Mouse (Mus musculus) kidney, embryonic 14.5 days (tissue): Measurements from ENCODE around the gene Asic1. TPM values are rescaled to one million over a fixed set of nuclear protein-coding genes. Genes with fewer than 3 reads are reported as not detected.

Source experiments
- ATAC-seq: fragments of 200-750 bp; cut with Nextera tagmentation; 2 replicates; pipeline ENCODE4 v1.8.0; 2017; ENCODE audit warnings: moderate number of reproducible peaks, mild to moderate bottlenecking, moderate TSS enrichment, moderate library complexity; ENCODE audit not compliant: low FRiP score, low TSS enrichment
- H3K27ac ChIP-seq: fragments of 300-500 bp; sonication (generic); 2 replicates; pipeline ENCODE4 v1.5.1; 2014; ENCODE audit warnings: low read depth, mild to moderate bottlenecking, low read length, moderate library complexity, mixed read lengths
- H3K27me3 ChIP-seq: fragments of 300-500 bp; sonication (generic); 2 replicates; pipeline ENCODE4 v1.6.1; 2014; ENCODE audit warnings: mild to moderate bottlenecking, low read length; ENCODE audit not compliant: control insufficient read depth, insufficient read depth
- H3K36me3 ChIP-seq: fragments of 300-500 bp; sonication (generic); 2 replicates; pipeline ENCODE4 v1.6.1; 2014; ENCODE audit warnings: low read length, mixed read lengths; ENCODE audit not compliant: control insufficient read depth, insufficient read depth
- H3K4me1 ChIP-seq: fragments of 300-500 bp; sonication (generic); 2 replicates; pipeline ENCODE4 v1.6.1; 2014; ENCODE audit warnings: low read length, mixed read lengths; ENCODE audit not compliant: control insufficient read depth, insufficient read depth
- H3K4me2 ChIP-seq: fragments of 300-500 bp; sonication (generic); replicated peaks from 2 replicates; pipeline ENCODE4 v1.6.1; 2014; ENCODE audit warnings: low read depth, mild to moderate bottlenecking, low read length
- H3K4me3 ChIP-seq: fragments of 300-500 bp; sonication (generic); 2 replicates; pipeline ENCODE4 v1.5.1; 2014; ENCODE audit warnings: mild to moderate bottlenecking, low read length
- H3K9ac ChIP-seq: fragments of 300-500 bp; sonication (generic); 2 replicates; pipeline ENCODE4 v1.6.1; 2014; ENCODE audit warnings: low read depth, mild to moderate bottlenecking, low read length, moderate library complexity
- H3K9me3 ChIP-seq: fragments of 300-500 bp; sonication (generic); 2 replicates; pipeline ENCODE4 v1.6.1; 2016; ENCODE audit warnings: low read length; ENCODE audit not compliant: control insufficient read depth
- WGBS: fragments of 180-500 bp; shearing (Covaris S2); extraction: QIAGEN DNeasy Blood & Tissue Kit; methylation state at CpG from one replicate; pipeline ENCODE4 v1.1.7; 2014; 5-methylcytosine and 5-hydroxymethylcytosine counted together
- polyA plus RNA-seq: library from polyadenylated mRNA; unstranded; fragments of >200 nt; fragmentation: Nextera tagmentation; extraction: Ambion mirVana; gene quantifications from 2 replicates; pipeline ENCODE4 v1.2.1, GENCODE M21; 2014

The Asic1 gene
- polyA plus RNA-seq, 1 experiment from 2014 or later = 0.88 TPM

- 22% methylated on average over 4 of the region's 4 CpGs for WGBS
- no peak overlapping the region for H3K4me2 ChIP-seq
- no peak overlapping the region for H3K9ac ChIP-seq
- no peak overlapping the region for H3K4me3 ChIP-seq
- no peaks in the 10 kb centered on the region for H3K36me3 ChIP-seq
- H3K27ac ChIP-seq = no peak overlapping the region
- no peaks in the 10 kb centered on the region for H3K9me3 ChIP-seq
- H3K27me3 ChIP-seq = no peaks in the 10 kb centered on the region
- H3K4me1 ChIP-seq = peaks cover 30% of the 10 kb centered on the region
- ATAC-seq = no peak
Observed at GRCm38 (mm10) chr15:99648326-99648725, 21.8 kb upstream of the Asic1 start.

- Histone ChIP-seq H3K4me1 (peaks cover 30% of the 10 kb centered on the region), H3K4me3 (no peak overlapping the region; the same call in 1 of the 2 replicates), H3K9me3 (no peaks in the 10 kb centered on the region), H3K27me3 (peaks cover 7% of the 10 kb centered on the region), H3K36me3 (no peaks in the 10 kb centered on the region), H3K4me2 (peak overlapping the region; percentile 58), H3K9ac (0 out of 2 replicates have a peak overlapping the region, but pooled peaks have one; percentile 0), H3K27ac (no peak overlapping the region)
- ATAC-seq = no peak
- 50% methylated on average over 6 of the region's 6 CpGs for WGBS
Observed at GRCm38 (mm10) chr15:99649067-99649761, 21.0 kb upstream of the Asic1 start.

- peak overlapping the region; percentile 58 for H3K4me2 ChIP-seq
- H3K9me3 ChIP-seq = no peaks in the 10 kb centered on the region
- H3K27ac ChIP-seq = no peak overlapping the region
- WGBS = 42% methylated on average over 2 of the region's 2 CpGs
- peaks cover 26% of the 10 kb centered on the region for H3K4me1 ChIP-seq
- H3K9ac ChIP-seq = peak overlapping the region; percentile 76; the same call in 1 of the 2 replicates
- H3K4me3 ChIP-seq = peak overlapping the region; percentile 75
- ATAC-seq = no peak
- no peaks in the 10 kb centered on the region for H3K36me3 ChIP-seq
- H3K27me3 ChIP-seq = peaks cover 18% of the 10 kb centered on the region
Observed at GRCm38 (mm10) chr15:99650304-99650703, 19.9 kb upstream of the Asic1 start.

- under 1% methylated on average over 65 of the region's 68 CpGs for WGBS
- Histone ChIP-seq H3K4me2 (peak within 1 kb of the TSS; percentile 58), H3K27ac (no peak within 1 kb of the TSS), H3K4me3 (peak within 1 kb of the TSS; percentile 75), H3K9me3 (no peaks in the 10 kb centered on the region), H3K4me1 (peaks cover 26% of the 10 kb centered on the region), H3K9ac (peak within 1 kb of the TSS; percentile 76), H3K36me3 (no peaks in the 10 kb centered on the region), H3K27me3 (peaks cover 24% of the 10 kb centered on the region)
- peak; percentile 95 for ATAC-seq
Observed at GRCm38 (mm10) chr15:99651163-99651872, 18.9 kb upstream of the Asic1 start, which contains the start of gene Racgap1. TSS of gene Racgap1 (minus strand) at chr15:99651656.

GRCm38 (mm10) chr15:99651984-99652872 is 17.9 kb upstream of the Asic1 start:
- Histone ChIP-seq H3K27ac (no peak overlapping the region), H3K4me1 (peaks cover 26% of the 10 kb centered on the region), H3K4me2 (peak overlapping the region; percentile 56), H3K9me3 (no peaks in the 10 kb centered on the region), H3K36me3 (no peaks in the 10 kb centered on the region), H3K4me3 (peak overlapping the region; percentile 75), H3K27me3 (peaks cover 24% of the 10 kb centered on the region), H3K9ac (peak overlapping the region; percentile 47)
- ATAC-seq = no peak
- WGBS = 71% methylated on average over 10 of the region's 10 CpGs

GRCm38 (mm10) chr15:99653291-99653690 is 16.9 kb upstream of the Asic1 start:
- H3K9me3 ChIP-seq = no peaks in the 10 kb centered on the region
- no peak for ATAC-seq
- no peak overlapping the region for H3K9ac ChIP-seq
- H3K27ac ChIP-seq = no peak overlapping the region
- H3K4me2 ChIP-seq = peak overlapping the region; percentile 38
- H3K4me3 ChIP-seq = peak overlapping the region; percentile 21; the same call in 1 of the 2 replicates
- WGBS = 3% methylated on average over 8 of the region's 8 CpGs
- peaks cover 24% of the 10 kb centered on the region for H3K4me1 ChIP-seq
- no peaks in the 10 kb centered on the region for H3K36me3 ChIP-seq
- H3K27me3 ChIP-seq = peaks cover 24% of the 10 kb centered on the region

- 5% methylated on average over 21 of the region's 21 CpGs for WGBS
- H3K4me1 ChIP-seq = peaks cover 20% of the 10 kb centered on the region
- no peak for ATAC-seq
- peaks cover 24% of the 10 kb centered on the region for H3K27me3 ChIP-seq
- H3K27ac ChIP-seq = no peak overlapping the region
- H3K9me3 ChIP-seq = no peaks in the 10 kb centered on the region
- peak overlapping the region; percentile 38 for H3K4me2 ChIP-seq
- no peaks in the 10 kb centered on the region for H3K36me3 ChIP-seq
- H3K4me3 ChIP-seq = peak overlapping the region; percentile 21
- no peak overlapping the region for H3K9ac ChIP-seq
Observed at GRCm38 (mm10) chr15:99653876-99654275, 16.3 kb upstream of the Asic1 start.

- Histone ChIP-seq H3K9me3 (no peaks in the 10 kb centered on the region), H3K27me3 (peaks cover 24% of the 10 kb centered on the region), H3K4me1 (peaks cover 3% of the 10 kb centered on the region; the same call in 1 of the 2 replicates), H3K27ac (no peak overlapping the region), H3K36me3 (no peaks in the 10 kb centered on the region), H3K4me2 (no peak overlapping the region), H3K4me3 (no peak overlapping the region), H3K9ac (no peak overlapping the region)
- WGBS = 64% methylated on average over 9 of the region's 9 CpGs
- ATAC-seq = no peak
Observed at GRCm38 (mm10) chr15:99655956-99656355, 14.2 kb upstream of the Asic1 start.
